In the genomic region with DNA sequence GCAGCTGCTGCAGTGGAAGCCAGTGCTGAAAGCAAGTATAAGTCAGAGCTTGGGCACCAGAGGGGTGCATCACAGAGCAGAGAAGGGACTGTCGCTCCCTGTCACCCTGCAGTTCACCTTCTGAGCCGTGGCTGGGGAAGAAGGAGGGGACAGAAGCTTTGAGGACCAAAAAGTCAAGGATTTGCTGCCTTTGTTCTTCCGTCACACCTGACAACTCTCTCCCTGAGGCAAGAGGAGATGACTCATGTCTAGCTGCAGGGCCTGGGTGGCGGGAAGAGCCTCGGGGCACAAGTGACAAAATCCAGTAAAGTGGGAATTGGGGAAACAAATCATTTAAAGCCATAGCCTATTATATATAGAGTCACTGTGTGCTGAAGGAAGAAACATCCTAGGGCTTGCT, we compare ENCODE assay signal across 22 mouse cellular contexts.
DNase-seq lines count a peak whose midpoint lies in the region; ATAC-seq and TF ChIP-seq lines count a peak whose summit lies in the region.
"Had no signal": no experiment of that assay in that cellular context is flagged by ENCODE, and none has a peak within 500 bp of the region (broad histone marks: within the 10 kb centered on the region; RNA-seq: fewer than 3 reads in every experiment).

No protein-coding gene starts in this region.

- DNase-seq in left cerebral cortex, adult 2 months (ENCODE audit: extremely low spot score in 1 of 2, low spot score in 2 of 2): no peak
- DNase-seq in left cerebral cortex, postnatal 25 days (ENCODE audit: low spot score in 2 of 2): no peak
- DNase-seq in ZHBTc4 (ENCODE audit: low read depth, low spot score): peak; percentile 24
- peak; percentile 10 for DNase-seq in adrenal gland, postnatal 10 days
- peak; percentile 22 for DNase-seq in brain, embryonic 14.5 days (ENCODE audit: low read depth)
- DNase-seq in spleen, postnatal 36 days (ENCODE audit: low spot score in 2 of 2): no peak
- DNase-seq: B cell, adult 2 months; cerebellum, adult 18-20 months; cerebellum, adult 9-11 months; cerebellum, postnatal 36 days; forebrain, postnatal 0 days; gastrocnemius, postnatal 14 days; heart, adult 2 months; heart, postnatal 14 days had no signal

- no peak for TF ChIP-seq CTCF in left cerebral cortex, adult 2 months (IDR thresholded peaks at IDR 0.05)
- no peak for TF ChIP-seq CTCF in brain, embryonic 14.5 days (IDR thresholded peaks at IDR 0.05; ENCODE audit: borderline replicate concordance, extremely low read depth, insufficient read depth, insufficient read length)

- intact Hi-C loops in left cerebral cortex, adult 2 months (cut with DNase I): no loop called here
- intact Hi-C loops in left cerebral cortex, postnatal 25 days (cut with DNase I): no loop called here

- no peak overlapping the region for H3K4me3 ChIP-seq in left cerebral cortex, adult 2 months
- H3K4me3 ChIP-seq: embryonic facial prominence, embryonic 13.5 days; forebrain, embryonic 13.5 days; heart, adult 2 months; heart, embryonic 15.5 days; hindbrain, embryonic 13.5 days; intestine, embryonic 15.5 days had no signal

- no peak for TF ChIP-seq POLR2A in brain, embryonic 14.5 days (IDR thresholded peaks at IDR 0.05; ENCODE audit: borderline replicate concordance, extremely low read depth, insufficient read depth, insufficient read length, poor library complexity, severe bottlenecking)

- ATAC-seq in inflammation-experienced regulatory T-cells, adult 6 months: no peak
- ATAC-seq: CD4-positive, CD25-positive, alpha-beta regulatory T cell, adult 4 months; forebrain, embryonic 13.5 days; forebrain, postnatal 0 days; hindbrain, postnatal 0 days; intestine, embryonic 15.5 days had no signal

- H3K27ac ChIP-seq in left cerebral cortex, adult 2 months: 0 out of 2 replicates have a peak overlapping the region, but pooled peaks have one; percentile 15
- H3K27ac ChIP-seq: embryonic facial prominence, embryonic 13.5 days; forebrain, embryonic 13.5 days; heart, adult 2 months; heart, embryonic 15.5 days; hindbrain, embryonic 13.5 days; hindbrain, postnatal 0 days; intestine, embryonic 15.5 days had no signal

Comparison
In these comparisons a context has a peak if more than half of its experiments do, and no peak if none do; other contexts are left out.
1. DNase-seq: peak in ZHBTc4 (single experiment), adrenal gland, postnatal 10 days (single experiment) and brain, embryonic 14.5 days (single experiment); none in left cerebral cortex, adult 2 months (0 of 2), left cerebral cortex, postnatal 25 days (0 of 2) and spleen, postnatal 36 days (0 of 2).